Mouse (Mus musculus) brain, embryonic 14.5 days (tissue): ENCODE data around the gene Acsl1.

Experiments used
- CTCF ChIP-seq: fragments of 200-500 bp; IDR thresholded peaks from 2 replicates; pipeline ENCODE4 v1.5.1; 2012; ENCODE audit warnings: inconsistent platforms, mild to moderate bottlenecking, moderate library complexity, borderline replicate concordance; ENCODE audit not compliant: insufficient read depth, insufficient read length; ENCODE audit errors: extremely low read depth
- POLR2A ChIP-seq: fragments of 200-500 bp; IDR thresholded peaks from 2 replicates; pipeline ENCODE4 v1.6.1; 2012; ENCODE audit warnings: mild to moderate bottlenecking, inconsistent platforms, borderline replicate concordance; ENCODE audit not compliant: poor library complexity, insufficient read depth, insufficient read length, severe bottlenecking; ENCODE audit errors: extremely low read depth

DNA sequence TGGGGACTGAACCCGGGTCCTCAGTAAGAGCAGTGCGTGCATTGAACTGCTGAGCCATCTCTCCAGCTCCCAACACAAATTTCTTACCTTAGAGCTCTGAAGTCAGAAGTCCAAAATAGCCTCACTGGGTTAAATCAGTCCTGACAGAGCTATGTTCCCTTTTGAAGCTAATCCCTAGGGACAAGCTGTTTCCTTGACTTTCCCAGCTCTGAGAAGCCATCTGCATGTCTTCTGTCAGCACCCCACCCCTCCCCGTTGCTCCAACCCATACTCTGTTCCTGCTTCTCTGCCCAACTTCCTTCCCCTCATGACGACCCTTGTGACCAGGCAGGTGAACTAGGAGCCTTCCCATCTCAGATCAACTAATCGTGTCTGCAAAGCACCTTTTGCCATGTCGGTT is 49.3 kb upstream of the Acsl1 start:
- no peak for TF ChIP-seq CTCF
- TF ChIP-seq POLR2A: no peak
